Mouse (Mus musculus) hindbrain, embryonic 15.5 days (tissue): ENCODE results near the gene Neu3. TPM values are rescaled to one million over a fixed set of nuclear protein-coding genes. Genes with fewer than 3 reads are reported as not detected.

Experiments used
- ATAC-seq: fragments of 200-750 bp; cut with Nextera tagmentation; 2 replicates; pipeline ENCODE4 v1.8.0; 2017; ENCODE audit warnings: low read depth, moderate number of reproducible peaks, moderate TSS enrichment; ENCODE audit not compliant: low FRiP score
- H3K27ac ChIP-seq: fragments of 300-500 bp; sonication (generic); replicated peaks from 2 replicates; pipeline ENCODE4 v1.5.1; 2015; ENCODE audit warnings: mild to moderate bottlenecking, inconsistent platforms
- H3K27me3 ChIP-seq: fragments of 300-500 bp; sonication (generic); 2 replicates; pipeline ENCODE4 v1.6.1; 2015; ENCODE audit warnings: control low read depth, inconsistent platforms
- H3K36me3 ChIP-seq: fragments of 300-500 bp; sonication (generic); 2 replicates; pipeline ENCODE4 v1.6.1; 2015; ENCODE audit warnings: control low read depth, inconsistent platforms
- H3K4me1 ChIP-seq: fragments of 300-500 bp; sonication (generic); replicated peaks from 2 replicates; pipeline ENCODE4 v1.6.1; 2015; ENCODE audit warnings: control low read depth, inconsistent platforms
- H3K4me2 ChIP-seq: fragments of 300-500 bp; sonication (generic); 2 replicates; pipeline ENCODE4 v1.6.1; 2015; ENCODE audit warnings: moderate library complexity, mild to moderate bottlenecking, inconsistent platforms
- H3K4me3 ChIP-seq: fragments of 300-500 bp; sonication (generic); 2 replicates; pipeline ENCODE4 v1.5.1; 2015; ENCODE audit warnings: mild to moderate bottlenecking, inconsistent platforms
- H3K9ac ChIP-seq: fragments of 300-500 bp; sonication (generic); 2 replicates; pipeline ENCODE4 v1.6.1; 2015; ENCODE audit warnings: inconsistent platforms
- H3K9me3 ChIP-seq: fragments of 300-500 bp; sonication (generic); 2 replicates; pipeline ENCODE4 v1.6.1; 2016; ENCODE audit warnings: control low read depth, inconsistent platforms
- WGBS: fragments of 180-500 bp; shearing (Covaris S2); methylation state at CpG from one replicate; pipeline ENCODE4 v1.1.7; 2015; 5-methylcytosine and 5-hydroxymethylcytosine counted together
- polyA plus RNA-seq: library from polyadenylated mRNA; unstranded; fragments of >200 nt; fragmentation: Nextera tagmentation; extraction: Ambion mirVana; gene quantifications from 2 replicates; pipeline ENCODE4 v1.2.1, GENCODE M21; 2015

Neu3 gene
- polyA plus RNA-seq, 1 experiment from 2014 or later: 1.6 TPM

- H3K4me1 ChIP-seq: peaks cover 8% of the 10 kb centered on the region; the same call in 1 of the 2 replicates
- ATAC-seq: no peak
- no peak overlapping the region for H3K4me3 ChIP-seq
- H3K27me3 ChIP-seq: no peaks in the 10 kb centered on the region
- no peak overlapping the region for H3K27ac ChIP-seq
- H3K9ac ChIP-seq: no peak overlapping the region
- H3K4me2 ChIP-seq: no peak overlapping the region
- 93% methylated on average over 3 of the region's 3 CpGs for WGBS
- no peaks in the 10 kb centered on the region for H3K9me3 ChIP-seq
- no peaks in the 10 kb centered on the region for H3K36me3 ChIP-seq
These were observed 42.7 kb downstream of the Neu3 start for GRCm38 (mm10) chr7:99785553-99785952.

- Histone ChIP-seq H3K9ac (no peak overlapping the region), H3K4me1 (peaks cover 7% of the 10 kb centered on the region; the same call in 1 of the 2 replicates), H3K36me3 (no peaks in the 10 kb centered on the region), H3K4me3 (no peak overlapping the region), H3K27ac (no peak overlapping the region), H3K9me3 (no peaks in the 10 kb centered on the region), H3K27me3 (no peaks in the 10 kb centered on the region), H3K4me2 (no peak overlapping the region)
- no peak for ATAC-seq
- 67% methylated on average over 7 of the region's 7 CpGs for WGBS
These were observed 44.8 kb downstream of the Neu3 start for GRCm38 (mm10) chr7:99783421-99783820.

DNA sequence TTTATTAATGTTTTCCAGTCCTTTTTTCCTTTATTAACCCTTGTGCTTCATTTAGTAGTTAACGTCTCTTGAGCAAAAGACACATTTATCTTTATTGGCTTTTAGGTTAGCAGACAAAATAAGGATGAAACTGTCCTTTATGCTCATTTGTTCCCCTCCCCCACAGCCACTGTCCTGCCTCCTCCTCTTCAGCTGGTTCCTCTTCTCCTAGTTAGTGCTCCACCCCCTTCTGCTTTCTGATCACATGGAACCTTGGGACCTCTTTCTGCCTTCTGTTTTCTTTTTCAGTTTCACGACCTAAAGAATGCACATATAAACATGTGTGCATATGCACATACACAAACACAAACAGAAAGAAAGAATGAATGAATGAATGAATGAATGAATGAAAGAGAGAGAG lies 46.3 kb downstream of the Neu3 start:
- H3K9me3 ChIP-seq: no peaks in the 10 kb centered on the region
- no peak overlapping the region for H3K4me3 ChIP-seq
- no peak overlapping the region for H3K4me2 ChIP-seq
- ATAC-seq: no peak
- 71% methylated on average over 2 of the region's 2 CpGs for WGBS
- H3K4me1 ChIP-seq: no peaks in the 10 kb centered on the region
- H3K27ac ChIP-seq: no peak overlapping the region
- no peaks in the 10 kb centered on the region for H3K27me3 ChIP-seq
- H3K36me3 ChIP-seq: no peaks in the 10 kb centered on the region
- H3K9ac ChIP-seq: no peak overlapping the region

GRCm38 (mm10) chr7:99781385-99781784 lies 46.8 kb downstream of the Neu3 start:
- no peak overlapping the region for H3K27ac ChIP-seq
- no peaks in the 10 kb centered on the region for H3K4me1 ChIP-seq
- no peak overlapping the region for H3K4me3 ChIP-seq
- no peaks in the 10 kb centered on the region for H3K36me3 ChIP-seq
- no peaks in the 10 kb centered on the region for H3K9me3 ChIP-seq
- no peak overlapping the region for H3K4me2 ChIP-seq
- no peak overlapping the region for H3K9ac ChIP-seq
- no peak for ATAC-seq
- 72% methylated on average over 5 of the region's 5 CpGs for WGBS
- no peaks in the 10 kb centered on the region for H3K27me3 ChIP-seq

DNA sequence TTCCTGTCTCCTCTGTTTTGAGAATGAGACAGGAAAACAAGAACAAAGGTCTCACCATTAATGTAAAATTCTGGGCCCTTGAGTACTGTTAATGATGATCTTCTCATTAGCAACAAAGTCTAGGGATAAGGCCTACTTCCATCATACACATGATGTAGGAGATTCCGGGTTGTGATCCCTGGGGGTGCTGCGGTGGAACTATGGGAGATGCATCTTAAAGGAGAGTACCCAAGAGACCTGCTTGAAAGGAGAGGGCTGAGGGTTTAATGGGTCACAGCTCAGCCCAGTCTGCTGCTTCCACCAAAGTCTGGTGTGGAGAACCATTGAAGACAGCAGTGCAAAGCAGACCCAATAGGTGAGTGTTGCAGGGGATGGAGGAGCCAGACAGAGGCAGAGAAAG lies 65.0 kb downstream of the Neu3 start, which contains the start of gene Olfr521:
Gene Olfr521 (plus strand): TSS at position 301 of the 400 bp plus-strand sequence.
- WGBS: 92% methylated on average over 2 of the region's 2 CpGs
- no peaks in the 10 kb centered on the region for H3K36me3 ChIP-seq
- no peak for ATAC-seq

More for the DNA sequence above, 65.0 kb downstream of the Neu3 start, which contains the start of gene Olfr521:
- H3K9me3 ChIP-seq: 0 out of 2 replicates have a peak, but pooled peaks cover 7% of the 10 kb centered on the region
- H3K4me2 ChIP-seq: no peak within 1 kb of the TSS
- no peak within 1 kb of the TSS for H3K4me3 ChIP-seq
- H3K9ac ChIP-seq: no peak within 1 kb of the TSS
- H3K27me3 ChIP-seq: no peaks in the 10 kb centered on the region
- H3K27ac ChIP-seq: no peak within 1 kb of the TSS
- no peaks in the 10 kb centered on the region for H3K4me1 ChIP-seq

Other genes with a start within 250 kb of the Neu3 start
- gene Tpbgl, start 201.3 kb downstream of the Neu3 start, polyA plus RNA-seq: 2.0 and 2.4 TPM in 2 replicates
- gene Slco2b1, start 117.1 kb downstream of the Neu3 start, polyA plus RNA-seq: 6.7 and 7.1 TPM in 2 replicates
- not detected in 2 replicates for gene Olfr520, start 98.1 kb downstream of the Neu3 start, polyA plus RNA-seq
- not detected in 2 replicates for gene Olfr521, start 64.9 kb downstream of the Neu3 start, polyA plus RNA-seq
- gene Xrra1, start 30.7 kb upstream of the Neu3 start, polyA plus RNA-seq: 0.80 and 1.1 TPM in 2 replicates
- 276 and 279 TPM in 2 replicates for gene Spcs2, start 35.0 kb upstream of the Neu3 start, polyA plus RNA-seq
- gene Rnf169, start 152.0 kb upstream of the Neu3 start, polyA plus RNA-seq: 4.6 and 4.9 TPM in 2 replicates
- 0.71 and 1.3 TPM in 2 replicates for gene Chrdl2, start 177.8 kb upstream of the Neu3 start, polyA plus RNA-seq